Mouse (Mus musculus) neural tube, embryonic 15.5 days (tissue): ENCODE measurements around the gene Poll. TPM values are rescaled to one million over a fixed set of nuclear protein-coding genes. Genes with fewer than 3 reads are reported as not detected.

ENCODE experiments used
- ATAC-seq: fragments of 200-750 bp; cut with Nextera tagmentation; 2 replicates; pipeline ENCODE4 v1.8.0; 2017; ENCODE audit warnings: mild to moderate bottlenecking, moderate TSS enrichment, moderate library complexity; ENCODE audit not compliant: low FRiP score
- H3K27ac ChIP-seq: fragments of 300-500 bp; sonication (generic); replicated peaks from 2 replicates; pipeline ENCODE4 v1.5.1; 2015; ENCODE audit warnings: mild to moderate bottlenecking, inconsistent platforms
- H3K27me3 ChIP-seq: fragments of 300-500 bp; sonication (generic); replicated peaks from 2 replicates; pipeline ENCODE4 v1.6.1; 2015; ENCODE audit warnings: inconsistent platforms
- H3K36me3 ChIP-seq: fragments of 300-500 bp; sonication (generic); 2 replicates; pipeline ENCODE4 v1.6.1; 2015; ENCODE audit warnings: inconsistent platforms
- H3K4me1 ChIP-seq: fragments of 300-500 bp; sonication (generic); 2 replicates; pipeline ENCODE4 v1.6.1; 2015; ENCODE audit warnings: inconsistent platforms
- H3K4me2 ChIP-seq: fragments of 300-500 bp; sonication (generic); 2 replicates; pipeline ENCODE4 v1.6.1; 2015; ENCODE audit warnings: inconsistent platforms, mild to moderate bottlenecking, moderate library complexity
- H3K4me3 ChIP-seq: fragments of 300-500 bp; sonication (generic); replicated peaks from 2 replicates; pipeline ENCODE4 v1.5.1; 2015; ENCODE audit warnings: mild to moderate bottlenecking, inconsistent platforms
- H3K9ac ChIP-seq: fragments of 300-500 bp; sonication (generic); replicated peaks from 2 replicates; pipeline ENCODE4 v1.6.1; 2015; ENCODE audit warnings: mild to moderate bottlenecking, inconsistent platforms
- H3K9me3 ChIP-seq: fragments of 300-500 bp; sonication (generic); replicated peaks from 2 replicates; pipeline ENCODE4 v1.6.1; 2016; ENCODE audit warnings: inconsistent platforms
- WGBS: fragments of 180-500 bp; shearing (Covaris S2); methylation state at CpG from one replicate; pipeline ENCODE4 v1.1.7; 2015; ENCODE audit warnings: mixed read lengths; 5-methylcytosine and 5-hydroxymethylcytosine counted together
- polyA plus RNA-seq: library from polyadenylated mRNA; unstranded; fragments of >200 nt; fragmentation: Nextera tagmentation; extraction: Ambion mirVana; gene quantifications from 2 replicates; pipeline ENCODE4 v1.2.1, GENCODE M21; 2015

The Poll gene
- polyA plus RNA-seq, 1 experiment from 2014 or later, result 11.0 TPM

DNA sequence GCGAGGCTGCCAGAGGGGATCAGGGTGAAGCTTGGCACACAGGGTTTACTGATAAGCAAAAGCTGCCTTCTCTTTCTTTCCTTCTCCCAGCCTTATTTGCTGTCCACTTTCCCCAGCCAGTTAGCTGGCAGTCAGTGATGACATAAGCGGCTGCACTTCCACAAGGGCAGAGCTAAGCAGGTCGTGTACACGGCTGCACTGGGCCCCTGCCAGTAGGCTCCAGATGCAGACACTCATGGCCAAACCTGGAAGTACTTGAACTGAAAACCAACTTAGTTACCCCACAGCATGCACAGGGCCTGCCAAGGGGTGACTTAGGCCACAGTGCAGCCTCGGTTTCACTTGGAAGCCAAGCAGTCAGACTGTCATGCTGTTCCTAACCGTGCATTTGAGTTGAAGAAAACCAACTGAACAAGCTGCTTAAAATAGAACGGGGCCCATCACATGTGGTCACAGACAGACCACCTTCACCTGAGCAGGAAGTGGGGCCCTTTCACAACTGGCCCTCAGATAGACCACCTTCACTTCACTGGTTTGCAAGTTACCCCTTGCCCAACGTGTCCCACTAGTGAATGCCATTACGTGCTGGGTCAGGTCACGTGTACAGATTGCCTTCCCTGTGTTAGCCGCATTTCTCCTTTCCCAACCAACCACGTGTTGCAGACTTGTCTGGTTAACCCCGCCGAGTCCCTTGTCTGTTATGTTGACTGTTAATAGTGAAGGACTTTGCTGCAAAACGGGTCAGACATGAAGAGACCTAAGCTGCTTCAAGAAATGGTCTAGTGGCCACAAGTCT is 29.9 kb downstream of the Poll start:
- Histone ChIP-seq H3K27ac (peak overlapping the region; percentile 41; the same call in 1 of the 2 replicates), H3K4me2 (no peak overlapping the region), H3K36me3 (peaks cover 43% of the 10 kb centered on the region), H3K9me3 (no peaks in the 10 kb centered on the region), H3K9ac (no peak overlapping the region; the same call in 1 of the 2 replicates), H3K4me3 (no peak overlapping the region), H3K4me1 (peaks cover 28% of the 10 kb centered on the region), H3K27me3 (no peaks in the 10 kb centered on the region)
- WGBS, result 83% methylated on average over 15 of the region's 15 CpGs
- ATAC-seq, result no peak

DNA sequence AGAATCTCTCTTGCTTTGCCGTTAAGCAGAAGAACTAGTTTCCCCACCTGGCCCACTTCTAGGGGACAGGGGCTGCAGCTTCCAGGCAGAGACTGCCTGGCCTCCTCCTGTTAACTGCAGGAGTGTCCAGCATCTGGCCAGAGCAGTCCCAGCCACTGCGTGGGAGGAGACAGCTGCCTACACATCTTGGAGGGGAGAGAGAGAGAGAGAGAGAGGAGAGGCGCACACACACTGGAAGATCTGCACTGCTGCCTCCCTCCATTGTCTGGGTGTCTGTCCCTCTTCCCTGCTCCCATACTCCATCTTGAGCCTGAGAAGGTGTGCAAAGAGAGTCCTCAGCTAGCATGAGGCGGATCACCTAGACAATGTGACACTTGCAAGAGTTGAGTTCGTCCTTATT is 31.0 kb downstream of the Poll start:
- WGBS, result 61% methylated on average over 5 of the region's 5 CpGs
- H3K27ac ChIP-seq, result 0 out of 2 replicates have a peak overlapping the region, but pooled peaks have one; percentile 41

DNA sequence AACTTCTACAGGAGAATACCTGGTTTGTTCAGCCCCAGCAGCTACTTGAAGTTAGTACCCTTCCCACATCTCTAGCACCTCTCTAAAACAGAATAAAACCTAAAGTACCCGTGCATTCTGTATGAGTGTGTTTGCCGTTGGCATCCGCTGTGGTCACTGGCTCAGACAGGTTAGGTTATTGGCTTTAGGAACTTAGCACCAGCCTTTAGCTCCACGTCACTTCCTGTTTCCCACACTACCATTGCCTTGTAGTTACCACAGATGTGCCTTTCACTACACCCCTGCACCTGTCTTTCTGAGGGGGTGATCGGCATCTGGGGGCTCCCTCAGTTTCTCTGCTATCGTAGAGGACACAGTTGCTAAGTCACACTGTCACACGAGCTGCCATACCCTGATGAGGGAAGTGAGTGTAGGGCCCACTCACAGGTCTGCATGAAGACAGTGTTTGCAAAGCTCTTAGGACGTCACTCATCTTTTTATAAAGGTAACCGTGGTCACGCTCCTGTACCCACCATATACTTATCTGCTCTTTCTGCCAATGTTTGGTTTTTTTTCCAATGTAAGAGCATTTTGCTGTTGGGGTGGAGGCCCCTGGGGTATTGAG is 32.3 kb downstream of the Poll start:
- no peak overlapping the region for H3K4me2 ChIP-seq

More for the DNA sequence above, 31.0 kb downstream of the Poll start:
- no peak overlapping the region for H3K9ac ChIP-seq
- H3K4me1 ChIP-seq, result peaks cover 17% of the 10 kb centered on the region
- no peak for ATAC-seq
- H3K4me3 ChIP-seq, result no peak overlapping the region
- no peaks in the 10 kb centered on the region for H3K27me3 ChIP-seq
- no peaks in the 10 kb centered on the region for H3K9me3 ChIP-seq
- H3K36me3 ChIP-seq, result peaks cover 51% of the 10 kb centered on the region
- no peak overlapping the region for H3K4me2 ChIP-seq

DNA sequence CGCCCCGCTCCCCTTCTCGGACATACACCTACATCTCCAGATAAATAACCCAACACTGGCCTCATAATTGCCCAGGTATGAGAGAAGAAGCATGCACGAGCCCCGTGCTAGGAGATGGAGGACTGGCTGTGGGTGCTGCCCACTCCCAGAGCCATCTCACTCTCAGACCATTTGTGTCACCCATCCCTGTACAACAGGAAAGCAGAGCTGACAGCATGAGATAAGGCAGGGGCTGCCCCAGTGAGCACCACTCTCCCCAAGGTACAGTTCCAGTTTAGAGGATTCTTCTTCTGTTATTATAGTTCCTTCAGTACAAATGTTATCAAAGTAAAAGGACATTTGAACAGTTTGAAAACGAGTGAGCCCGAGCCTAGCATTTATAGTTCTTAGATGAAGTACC is 32.9 kb downstream of the Poll start:
- Histone ChIP-seq H3K4me1 (peaks cover 14% of the 10 kb centered on the region; the same call in 1 of the 2 replicates), H3K27me3 (no peaks in the 10 kb centered on the region), H3K27ac (no peak overlapping the region), H3K4me3 (no peak overlapping the region), H3K9me3 (no peaks in the 10 kb centered on the region), H3K9ac (no peak overlapping the region), H3K36me3 (peaks cover 64% of the 10 kb centered on the region), H3K4me2 (no peak overlapping the region)
- 94% methylated on average over 7 of the region's 7 CpGs for WGBS
- no peak for ATAC-seq

More for the DNA sequence above, 32.3 kb downstream of the Poll start:
- 96% methylated on average over 10 of the region's 10 CpGs for WGBS
- no peaks in the 10 kb centered on the region for H3K9me3 ChIP-seq
- H3K4me1 ChIP-seq, result peaks cover 14% of the 10 kb centered on the region; the same call in 1 of the 2 replicates
- H3K9ac ChIP-seq, result no peak overlapping the region
- no peak for ATAC-seq
- H3K36me3 ChIP-seq, result peaks cover 62% of the 10 kb centered on the region
- no peaks in the 10 kb centered on the region for H3K27me3 ChIP-seq
- no peak overlapping the region for H3K27ac ChIP-seq
- H3K4me3 ChIP-seq, result no peak overlapping the region

DNA sequence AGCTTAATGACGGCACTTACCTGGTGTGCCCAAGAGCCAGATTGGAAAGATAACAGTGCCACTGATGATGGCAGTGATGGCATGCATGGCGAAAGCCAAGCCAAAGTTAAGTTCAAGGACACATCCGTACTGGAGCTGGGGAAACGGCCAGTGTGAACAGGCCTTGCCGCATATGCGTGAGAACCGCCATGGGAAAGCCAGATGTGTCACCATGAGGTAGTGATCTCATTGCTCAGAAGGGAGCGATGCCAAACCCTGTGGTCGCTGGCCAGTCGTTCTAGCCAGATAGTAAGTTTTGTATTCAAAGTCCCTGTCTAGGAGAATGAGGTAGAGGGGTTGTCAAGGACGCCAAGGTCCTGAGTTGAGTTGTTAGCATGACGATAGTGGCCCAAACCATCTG is 44.1 kb downstream of the Poll start:
- Histone ChIP-seq H3K36me3 (peaks cover 68% of the 10 kb centered on the region), H3K9me3 (no peaks in the 10 kb centered on the region), H3K9ac (no peak overlapping the region), H3K4me3 (no peak overlapping the region), H3K4me2 (no peak overlapping the region), H3K27me3 (no peaks in the 10 kb centered on the region), H3K27ac (no peak overlapping the region), H3K4me1 (peaks cover 11% of the 10 kb centered on the region)
- 95% methylated on average over 12 of the region's 12 CpGs for WGBS
- no peak for ATAC-seq

DNA sequence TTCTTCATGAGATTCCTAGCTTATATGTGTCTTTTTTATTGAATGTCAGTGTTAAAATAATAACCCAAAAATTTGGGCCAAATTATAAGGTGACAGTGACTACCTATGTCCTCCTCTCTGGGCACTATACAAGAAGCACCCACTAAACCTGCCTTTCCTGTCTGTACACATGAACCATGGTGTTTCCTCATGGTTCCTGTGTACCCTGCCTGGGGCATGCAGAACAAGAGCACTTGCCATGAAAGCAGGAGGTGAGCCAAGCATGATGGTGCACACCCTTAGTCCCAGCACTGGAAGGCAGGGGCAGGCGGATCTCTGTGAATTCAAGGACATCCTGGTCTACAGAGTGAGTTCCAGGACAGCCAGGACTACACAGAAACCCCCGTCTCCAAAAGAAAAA is 45.0 kb downstream of the Poll start:
- H3K27ac ChIP-seq, result no peak overlapping the region
- no peaks in the 10 kb centered on the region for H3K9me3 ChIP-seq
- no peak overlapping the region for H3K9ac ChIP-seq
- no peak overlapping the region for H3K4me3 ChIP-seq
- ATAC-seq, result no peak
- 72% methylated on average over 2 of the region's 2 CpGs for WGBS
- no peaks in the 10 kb centered on the region for H3K27me3 ChIP-seq
- H3K4me1 ChIP-seq, result peaks cover 13% of the 10 kb centered on the region
- no peak overlapping the region for H3K4me2 ChIP-seq
- peaks cover 63% of the 10 kb centered on the region for H3K36me3 ChIP-seq

DNA sequence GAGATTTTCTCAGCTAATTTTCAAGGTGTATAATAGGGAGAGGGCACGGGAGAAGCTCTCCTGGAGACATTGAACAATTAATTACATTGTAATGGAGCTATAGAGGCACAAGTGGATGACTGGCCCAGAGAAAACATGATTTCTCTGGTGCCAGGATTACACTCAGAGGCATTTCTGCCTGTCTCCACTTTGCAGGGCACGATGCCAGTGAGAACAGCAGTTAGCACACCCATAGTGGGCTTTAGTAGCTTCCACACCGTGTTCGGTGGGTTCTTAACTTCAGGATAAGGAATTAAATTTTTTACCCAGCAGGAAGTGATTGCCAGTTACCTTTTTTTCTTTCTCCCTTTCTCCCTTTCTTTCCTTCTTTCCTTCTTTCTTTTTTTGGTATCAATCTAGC is 48.9 kb downstream of the Poll start:
- Histone ChIP-seq H3K36me3 (peaks cover 35% of the 10 kb centered on the region), H3K9me3 (no peaks in the 10 kb centered on the region), H3K9ac (no peak overlapping the region), H3K4me1 (peaks cover 13% of the 10 kb centered on the region), H3K4me3 (no peak overlapping the region), H3K4me2 (no peak overlapping the region), H3K27me3 (no peaks in the 10 kb centered on the region), H3K27ac (peak overlapping the region; percentile 43; the same call in 1 of the 2 replicates)
- WGBS, result 39% methylated on average over 4 of the region's 4 CpGs
- ATAC-seq, result no peak; the same call in 1 of the 2 replicates

DNA sequence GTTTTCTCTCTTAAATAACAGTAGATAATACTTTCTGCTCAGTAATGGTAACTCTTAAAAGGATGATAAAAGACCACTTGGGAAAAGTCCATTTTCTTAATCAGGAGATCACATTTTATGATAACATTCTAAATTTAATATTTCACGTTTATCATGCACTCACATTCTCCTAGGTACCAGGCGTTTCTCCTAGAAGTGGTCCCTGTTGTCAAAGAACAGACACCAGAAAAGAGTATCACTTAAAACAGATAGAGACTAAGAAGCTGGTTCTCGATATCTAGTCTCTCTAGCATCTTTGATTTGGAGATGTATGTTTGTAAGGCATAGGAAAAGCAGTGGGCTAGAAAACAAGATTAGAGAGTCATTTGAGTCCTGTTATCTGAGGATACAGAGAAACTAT is 49.7 kb downstream of the Poll start:
- no peak overlapping the region for H3K9ac ChIP-seq
- no peaks in the 10 kb centered on the region for H3K27me3 ChIP-seq
- peaks cover 28% of the 10 kb centered on the region for H3K36me3 ChIP-seq
- WGBS, result 72% methylated on average over 3 of the region's 3 CpGs
- H3K27ac ChIP-seq, result no peak overlapping the region
- peaks cover 13% of the 10 kb centered on the region for H3K4me1 ChIP-seq
- H3K9me3 ChIP-seq, result no peaks in the 10 kb centered on the region
- no peak overlapping the region for H3K4me3 ChIP-seq
- ATAC-seq, result no peak
- no peak overlapping the region for H3K4me2 ChIP-seq

DNA sequence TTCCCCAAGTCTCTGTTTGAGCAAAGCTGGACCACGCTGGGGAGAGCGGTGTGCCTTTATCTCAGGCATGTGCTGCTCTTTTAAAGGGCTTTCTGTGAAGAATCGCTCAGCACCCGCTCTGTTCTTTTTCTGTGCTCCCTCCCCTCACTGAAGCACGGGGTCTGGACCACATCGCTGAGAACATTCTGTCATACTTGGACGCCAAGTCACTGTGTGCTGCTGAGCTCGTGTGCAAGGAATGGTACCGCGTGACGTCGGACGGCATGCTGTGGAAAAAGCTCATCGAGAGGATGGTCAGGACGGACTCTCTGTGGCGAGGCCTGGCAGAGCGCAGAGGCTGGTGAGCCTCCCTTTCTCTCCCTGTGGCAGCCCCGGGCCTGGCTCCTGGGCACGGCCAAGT is 52.8 kb downstream of the Poll start:
- 75% methylated on average over 19 of the region's 19 CpGs for WGBS
- H3K36me3 ChIP-seq, result no peaks in the 10 kb centered on the region; the same call in 1 of the 2 replicates
- no peak overlapping the region for H3K27ac ChIP-seq
- no peak for ATAC-seq
- peaks cover 13% of the 10 kb centered on the region for H3K4me1 ChIP-seq
- no peak overlapping the region for H3K4me3 ChIP-seq
- no peak overlapping the region for H3K4me2 ChIP-seq
- no peaks in the 10 kb centered on the region for H3K9me3 ChIP-seq
- no peaks in the 10 kb centered on the region for H3K27me3 ChIP-seq
- no peak overlapping the region for H3K9ac ChIP-seq

DNA sequence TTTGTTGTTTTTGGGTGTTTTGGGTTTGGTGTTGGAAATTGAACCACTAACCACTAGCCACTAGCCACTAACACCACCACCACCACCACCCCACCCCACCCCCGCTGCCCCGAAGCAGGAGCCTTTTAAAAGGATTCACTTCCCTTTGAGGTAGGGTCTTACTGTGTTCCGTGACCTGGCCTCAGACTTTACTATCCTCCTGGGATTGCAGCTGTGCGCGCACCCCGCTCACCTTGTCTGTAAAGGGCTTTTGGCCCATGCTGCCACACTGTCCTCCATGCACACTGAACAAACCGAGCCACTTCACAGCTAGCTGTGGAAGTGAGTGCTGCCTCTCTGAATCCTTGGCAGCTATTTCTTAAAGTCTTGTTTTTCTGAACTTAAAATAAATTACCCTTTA is 54.9 kb downstream of the Poll start:
- Histone ChIP-seq H3K27me3 (no peaks in the 10 kb centered on the region), H3K4me2 (no peak overlapping the region), H3K9ac (no peak overlapping the region), H3K4me3 (no peak overlapping the region), H3K9me3 (no peaks in the 10 kb centered on the region), H3K27ac (no peak overlapping the region), H3K36me3 (no peaks in the 10 kb centered on the region; the same call in 1 of the 2 replicates), H3K4me1 (no peaks in the 10 kb centered on the region)
- no peak for ATAC-seq
- 75% methylated on average over 7 of the region's 7 CpGs for WGBS
